Mouse (Mus musculus): ENCODE results near the gene Tbk1. TPM values are rescaled to one million over a fixed set of nuclear protein-coding genes. Genes with fewer than 3 reads are reported as not detected.

The Tbk1 gene
- polyA plus RNA-seq, 1 experiment from 2014 or later = 34.0 TPM

DNA sequence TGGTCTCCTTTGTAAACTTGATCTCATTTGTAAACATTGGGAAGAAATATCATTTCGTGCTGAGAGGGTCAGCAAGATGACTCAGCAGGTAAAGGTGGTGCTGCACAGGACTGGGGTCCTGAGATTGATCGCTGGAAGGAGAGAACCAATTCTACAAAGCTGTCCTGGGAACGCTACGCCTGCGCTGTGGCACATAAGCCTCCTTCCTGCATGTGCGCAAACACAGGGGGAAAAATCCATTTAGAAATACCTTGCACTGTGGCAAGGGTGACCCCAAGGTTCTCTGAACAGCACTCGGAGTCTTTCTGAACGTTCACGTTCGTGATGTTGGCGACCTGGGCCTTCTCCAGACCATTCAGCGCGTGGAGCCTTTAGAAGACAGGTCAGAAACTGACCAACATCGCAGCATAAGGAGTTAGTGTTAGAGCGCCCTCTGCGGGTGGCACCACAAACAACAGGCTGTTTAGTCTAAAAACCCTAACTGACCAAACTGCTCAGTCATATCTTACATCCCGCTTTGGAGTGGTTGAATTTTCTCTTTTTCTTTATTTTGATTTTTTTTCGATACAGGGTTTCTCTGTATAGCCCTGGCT lies 70.5 kb downstream of the Tbk1 start:
- no peaks in the 10 kb centered on the region for H3K27me3 ChIP-seq (ENCODE audit: control insufficient read depth, insufficient read depth, low read length)
- H3K9me3 ChIP-seq (ENCODE audit: control insufficient read depth, low read length) = no peaks in the 10 kb centered on the region
- H3K9ac ChIP-seq (ENCODE audit: low read length) = no peak overlapping the region
- no peak overlapping the region for H3K27ac ChIP-seq (ENCODE audit: low read depth, low read length)
- no peak overlapping the region for H3K4me2 ChIP-seq
- whole genome bisulfite sequencing = 32% methylated on average over 18 of the region's 18 CpGs
- DNase-seq (ENCODE audit: low spot score, missing footprints) = peak; percentile 100
- H3K4me3 ChIP-seq (ENCODE audit: low read depth, low read length) = no peak overlapping the region
- no peaks in the 10 kb centered on the region for H3K36me3 ChIP-seq (ENCODE audit: control insufficient read depth, insufficient read depth, low read length)
- no peaks in the 10 kb centered on the region for H3K4me1 ChIP-seq (ENCODE audit: control insufficient read depth, insufficient read depth, low read length)
- ATAC-seq (ENCODE audit: low FRiP score) = peak; percentile 66; the same call in 1 of the 2 replicates

- H3K9ac ChIP-seq (ENCODE audit: low read length) = no peak overlapping the region
- no peaks in the 10 kb centered on the region for H3K9me3 ChIP-seq (ENCODE audit: control insufficient read depth, low read length)
- DNase-seq (ENCODE audit: low spot score, missing footprints) = peak; percentile 92
- no peaks in the 10 kb centered on the region for H3K36me3 ChIP-seq (ENCODE audit: control insufficient read depth, insufficient read depth, low read length)
- no peaks in the 10 kb centered on the region for H3K27me3 ChIP-seq (ENCODE audit: control insufficient read depth, insufficient read depth, low read length)
- WGBS = 32% methylated on average over 24 of the region's 24 CpGs
- H3K4me2 ChIP-seq = no peak overlapping the region
- H3K4me3 ChIP-seq (ENCODE audit: low read depth, low read length) = no peak overlapping the region
- peaks cover 15% of the 10 kb centered on the region; the same call in 1 of the 2 replicates for H3K4me1 ChIP-seq (ENCODE audit: control insufficient read depth, insufficient read depth, low read length)
- H3K27ac ChIP-seq (ENCODE audit: low read depth, low read length) = no peak overlapping the region
- ATAC-seq (ENCODE audit: low FRiP score) = peak; percentile 74
Observed at GRCm38 (mm10) chr10:121509751-121510643, 76.6 kb downstream of the Tbk1 start.

DNA sequence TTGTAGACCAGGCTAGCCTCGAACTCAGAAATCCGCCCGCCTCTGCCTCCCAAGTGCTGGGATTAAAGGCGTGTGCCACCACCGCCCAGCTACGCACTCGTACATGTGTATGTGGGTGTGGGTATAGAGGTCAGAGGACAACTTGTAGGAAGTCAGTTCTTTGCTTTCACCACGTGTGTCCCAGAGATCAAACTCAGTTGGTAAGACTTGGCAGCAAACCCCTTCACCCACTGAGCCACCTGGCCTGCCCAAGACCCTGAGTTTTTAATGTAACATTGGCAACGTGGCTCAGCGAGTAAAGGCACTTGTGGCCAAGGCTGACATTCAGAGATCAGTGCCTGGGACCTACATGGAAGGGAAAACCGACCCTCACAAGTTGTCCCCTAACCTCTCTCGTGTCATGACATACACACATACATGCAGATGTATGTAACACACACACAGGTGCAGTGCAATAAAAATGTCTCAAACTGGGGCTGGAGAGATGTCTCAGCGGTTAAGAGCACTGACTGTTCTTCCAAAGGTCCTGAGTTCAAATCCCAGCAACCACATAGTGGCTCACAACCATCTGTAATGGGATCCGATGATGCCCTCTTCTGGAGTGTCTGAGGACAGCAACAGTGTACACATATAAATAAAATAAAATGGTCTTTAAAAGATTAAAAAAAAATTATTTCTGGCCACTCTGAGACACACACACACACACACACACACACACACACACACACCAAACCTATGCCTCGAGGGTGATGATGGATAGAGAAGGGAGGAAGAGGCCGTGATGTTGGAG lies 78.6 kb downstream of the Tbk1 start:
- Histone ChIP-seq H3K36me3 (ENCODE audit: control insufficient read depth, insufficient read depth, low read length) (no peaks in the 10 kb centered on the region), H3K9ac (ENCODE audit: low read length) (no peak overlapping the region), H3K27me3 (ENCODE audit: control insufficient read depth, insufficient read depth, low read length) (no peaks in the 10 kb centered on the region), H3K9me3 (ENCODE audit: control insufficient read depth, low read length) (no peaks in the 10 kb centered on the region), H3K4me3 (ENCODE audit: low read depth, low read length) (no peak overlapping the region), H3K4me2 (no peak overlapping the region), H3K27ac (ENCODE audit: low read depth, low read length) (no peak overlapping the region), H3K4me1 (ENCODE audit: control insufficient read depth, insufficient read depth, low read length) (peaks cover 17% of the 10 kb centered on the region; the same call in 1 of the 2 replicates)
- 91% methylated on average over 16 of the region's 16 CpGs for WGBS
- peak; percentile 79 for DNase-seq (ENCODE audit: low spot score, missing footprints)
- ATAC-seq (ENCODE audit: low FRiP score) = no peak

GRCm38 (mm10) chr10:121506731-121507583 lies 79.6 kb downstream of the Tbk1 start:
- H3K36me3 ChIP-seq (ENCODE audit: control insufficient read depth, insufficient read depth, low read length) = no peaks in the 10 kb centered on the region
- no peak overlapping the region for H3K9ac ChIP-seq (ENCODE audit: low read length)
- ATAC-seq (ENCODE audit: low FRiP score) (no peak), DNase-seq (ENCODE audit: low spot score, missing footprints) (peak; percentile 90)
- H3K4me2 ChIP-seq = no peak overlapping the region
- WGBS = 53% methylated on average over 29 of the region's 29 CpGs
- H3K27ac ChIP-seq (ENCODE audit: low read depth, low read length) = 0 out of 2 replicates have a peak overlapping the region, but pooled peaks have one; percentile 25
- no peaks in the 10 kb centered on the region for H3K9me3 ChIP-seq (ENCODE audit: control insufficient read depth, low read length)
- H3K4me1 ChIP-seq (ENCODE audit: control insufficient read depth, insufficient read depth, low read length) = peaks cover 17% of the 10 kb centered on the region; the same call in 1 of the 2 replicates
- no peak overlapping the region for H3K4me3 ChIP-seq (ENCODE audit: low read depth, low read length)
- no peaks in the 10 kb centered on the region for H3K27me3 ChIP-seq (ENCODE audit: control insufficient read depth, insufficient read depth, low read length)

DNA sequence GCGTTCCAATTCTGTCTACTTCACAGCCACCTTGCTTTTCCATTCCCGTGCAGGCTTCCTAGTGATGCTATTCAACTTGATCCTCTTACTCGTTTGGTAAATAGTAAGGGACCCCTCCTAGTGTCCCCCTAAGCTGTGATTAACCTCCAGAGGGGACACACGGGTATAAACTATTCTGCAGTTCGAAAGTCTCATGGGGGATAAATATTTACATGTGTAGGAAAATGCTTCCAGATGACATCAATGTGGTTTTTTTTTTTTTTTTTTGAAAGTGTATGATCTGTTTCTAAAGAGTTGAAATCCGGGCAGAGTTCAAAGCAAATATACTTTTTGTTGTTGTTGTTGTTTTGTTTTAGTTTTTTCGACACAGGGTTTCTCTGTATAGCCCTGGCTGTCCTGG lies 80.7 kb downstream of the Tbk1 start:
- DNase-seq (ENCODE audit: low spot score, missing footprints) = no peak

DNA sequence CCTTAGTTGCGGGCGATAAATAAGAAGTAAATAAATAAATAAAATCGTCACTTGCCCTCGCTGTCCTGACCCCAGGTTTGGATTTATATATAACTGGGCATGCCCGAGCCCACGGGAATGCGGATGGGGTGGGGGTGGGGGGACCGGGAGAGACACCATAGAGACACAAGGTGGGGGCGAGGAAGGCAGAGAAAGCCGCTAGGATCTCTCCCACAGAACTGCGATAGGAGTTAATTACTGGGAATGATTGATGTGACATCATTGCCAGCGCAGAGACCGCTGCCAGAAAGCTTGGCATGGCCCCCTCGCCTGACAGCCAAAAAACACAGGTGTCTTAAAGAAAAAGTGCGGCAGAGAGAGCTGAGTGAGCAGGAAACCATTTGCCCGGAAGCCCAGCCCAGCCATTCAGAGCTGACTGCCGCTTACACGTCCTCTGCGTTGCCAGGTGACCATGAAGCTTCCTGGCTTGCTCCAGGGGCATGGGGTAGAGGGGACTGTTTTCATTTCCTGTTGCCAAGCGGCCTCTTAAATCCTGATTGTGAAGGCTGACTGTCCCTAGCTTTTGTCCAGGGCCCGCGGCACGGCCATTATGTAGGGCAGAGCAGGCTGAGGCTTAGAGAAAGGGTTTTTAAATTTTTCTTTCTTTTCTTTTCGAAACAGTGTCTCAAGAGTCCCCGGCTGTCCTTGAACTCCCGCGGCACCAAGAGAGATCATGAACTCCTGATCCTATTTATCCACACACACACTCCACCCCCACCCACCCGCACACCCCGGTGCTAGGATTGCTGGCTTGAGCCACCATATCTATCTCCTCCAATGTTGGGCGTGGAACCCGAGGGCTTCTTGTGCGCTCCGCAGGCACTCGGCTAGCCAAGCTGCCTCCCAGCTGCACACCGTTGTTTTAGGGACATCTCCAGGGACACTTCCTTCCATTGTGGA lies 81.3 kb downstream of the Tbk1 start:
- 35% methylated on average over 35 of the region's 35 CpGs for WGBS
- peak overlapping the region; percentile 7 for H3K4me3 ChIP-seq (ENCODE audit: low read depth, low read length)
- peak; percentile 95 for DNase-seq (ENCODE audit: low spot score, missing footprints)
- H3K4me2 ChIP-seq = peak overlapping the region; percentile 40
- H3K9me3 ChIP-seq (ENCODE audit: control insufficient read depth, low read length) = no peaks in the 10 kb centered on the region
- H3K27ac ChIP-seq (ENCODE audit: low read depth, low read length) = no peak overlapping the region
- no peaks in the 10 kb centered on the region for H3K27me3 ChIP-seq (ENCODE audit: control insufficient read depth, insufficient read depth, low read length)
- peaks cover 16% of the 10 kb centered on the region; the same call in 1 of the 2 replicates for H3K4me1 ChIP-seq (ENCODE audit: control insufficient read depth, insufficient read depth, low read length)
- no peaks in the 10 kb centered on the region for H3K36me3 ChIP-seq (ENCODE audit: control insufficient read depth, insufficient read depth, low read length)
- peak overlapping the region; percentile 11; the same call in 1 of the 2 replicates for H3K9ac ChIP-seq (ENCODE audit: low read length)
- peak; percentile 70 for ATAC-seq (ENCODE audit: low FRiP score)

More for the DNA sequence above, 80.7 kb downstream of the Tbk1 start:
- Histone ChIP-seq H3K4me2 (peak overlapping the region; percentile 40; the same call in 1 of the 2 replicates), H3K27ac (ENCODE audit: low read depth, low read length) (no peak overlapping the region), H3K36me3 (ENCODE audit: control insufficient read depth, insufficient read depth, low read length) (no peaks in the 10 kb centered on the region), H3K4me3 (ENCODE audit: low read depth, low read length) (no peak overlapping the region), H3K27me3 (ENCODE audit: control insufficient read depth, insufficient read depth, low read length) (no peaks in the 10 kb centered on the region), H3K9ac (ENCODE audit: low read length) (no peak overlapping the region), H3K9me3 (ENCODE audit: control insufficient read depth, low read length) (no peaks in the 10 kb centered on the region), H3K4me1 (ENCODE audit: control insufficient read depth, insufficient read depth, low read length) (peaks cover 17% of the 10 kb centered on the region; the same call in 1 of the 2 replicates)
- WGBS = 50% methylated on average over 7 of the region's 7 CpGs
- no peak for ATAC-seq (ENCODE audit: low FRiP score)

DNA sequence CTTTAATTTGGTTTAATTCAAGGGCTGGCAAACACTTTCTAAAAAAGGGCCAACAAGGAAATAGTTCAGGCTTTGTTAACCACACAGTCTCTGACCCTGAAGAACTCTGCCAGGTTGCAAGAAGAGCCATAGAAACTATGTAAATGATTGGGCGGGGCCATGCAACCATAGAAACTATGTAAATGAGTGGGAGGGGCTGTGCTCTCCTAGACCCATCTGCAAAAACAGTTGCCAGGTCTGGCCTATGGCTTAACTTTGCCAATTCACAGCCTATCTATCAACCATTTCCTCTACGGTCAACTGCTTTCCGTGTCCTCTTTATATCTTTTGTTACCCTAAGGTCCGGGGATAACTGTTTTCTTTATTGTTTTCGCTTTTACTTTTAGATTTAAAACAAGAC lies 85.4 kb downstream of the Tbk1 start:
- Histone ChIP-seq H3K36me3 (ENCODE audit: control insufficient read depth, insufficient read depth, low read length) (no peaks in the 10 kb centered on the region), H3K9me3 (ENCODE audit: control insufficient read depth, low read length) (no peaks in the 10 kb centered on the region), H3K4me3 (ENCODE audit: low read depth, low read length) (no peak overlapping the region), H3K4me2 (no peak overlapping the region), H3K4me1 (ENCODE audit: control insufficient read depth, insufficient read depth, low read length) (peaks cover 10% of the 10 kb centered on the region; the same call in 1 of the 2 replicates), H3K27me3 (ENCODE audit: control insufficient read depth, insufficient read depth, low read length) (no peaks in the 10 kb centered on the region), H3K9ac (ENCODE audit: low read length) (no peak overlapping the region), H3K27ac (ENCODE audit: low read depth, low read length) (no peak overlapping the region)
- ATAC-seq (ENCODE audit: low FRiP score) (no peak), DNase-seq (ENCODE audit: low spot score, missing footprints) (no peak)
- WGBS = 84% methylated on average over 5 of the region's 5 CpGs
